Mouse (Mus musculus) liver, embryonic 16.5 days (tissue): ENCODE results near the gene Arhgef17. TPM values are rescaled to one million over a fixed set of nuclear protein-coding genes. Genes with fewer than 3 reads are reported as not detected.

Source experiments
- ATAC-seq: fragments of 200-750 bp; cut with Nextera tagmentation; 2 replicates; pipeline ENCODE4 v1.8.0; 2017; ENCODE audit warnings: low read depth, mild to moderate bottlenecking, moderate number of reproducible peaks, moderate library complexity
- H3K27ac ChIP-seq: fragments of 300-500 bp; sonication (generic); 2 replicates; pipeline ENCODE4 v1.5.1; 2014; ENCODE audit warnings: mild to moderate bottlenecking, low read length
- H3K27me3 ChIP-seq: fragments of 300-500 bp; sonication (generic); 2 replicates; pipeline ENCODE4 v1.6.1; 2014; ENCODE audit warnings: low read depth, low read length, mixed read lengths; ENCODE audit not compliant: control insufficient read depth, insufficient read depth
- H3K36me3 ChIP-seq: fragments of 300-500 bp; sonication (generic); 2 replicates; pipeline ENCODE4 v1.6.1; 2014; ENCODE audit warnings: mild to moderate bottlenecking; ENCODE audit not compliant: control insufficient read depth, insufficient read depth
- H3K4me1 ChIP-seq: fragments of 300-500 bp; sonication (generic); 2 replicates; pipeline ENCODE4 v1.6.1; 2014; ENCODE audit warnings: low read depth, low read length, mixed read lengths; ENCODE audit not compliant: control insufficient read depth
- H3K4me2 ChIP-seq: fragments of 300-500 bp; sonication (generic); 2 replicates; pipeline ENCODE4 v1.6.1; 2014; ENCODE audit warnings: low read depth, low read length, mixed read lengths
- H3K4me3 ChIP-seq: fragments of 300-500 bp; sonication (generic); 2 replicates; pipeline ENCODE4 v1.5.1; 2014; ENCODE audit warnings: low read depth, mild to moderate bottlenecking, low read length
- H3K9ac ChIP-seq: fragments of 300-500 bp; sonication (generic); 2 replicates; pipeline ENCODE4 v1.6.1; 2014; ENCODE audit warnings: low read depth, low read length
- H3K9me3 ChIP-seq: fragments of 300-500 bp; sonication (generic); replicated peaks from 2 replicates; pipeline ENCODE4 v1.6.1; 2016; ENCODE audit warnings: low read length; ENCODE audit not compliant: control insufficient read depth
- WGBS: fragments of 180-500 bp; shearing (Covaris S2); extraction: QIAGEN DNeasy Blood & Tissue Kit; methylation state at CpG from one replicate; pipeline ENCODE4 v1.1.7; 2014; ENCODE audit not compliant: insufficient replicate concordance; 5-methylcytosine and 5-hydroxymethylcytosine counted together
- polyA plus RNA-seq: library from polyadenylated mRNA; unstranded; fragments of >200 nt; fragmentation: Nextera tagmentation; extraction: Ambion mirVana; gene quantifications from 2 replicates; pipeline ENCODE4 v1.2.1, GENCODE M21; 2015

Arhgef17 gene
- polyA plus RNA-seq, 1 experiment from 2014 or later: 0.87 TPM

GRCm38 (mm10) chr7:100845412-100845811 is 86.5 kb downstream of the Arhgef17 start:
- Histone ChIP-seq H3K27me3 (no peaks in the 10 kb centered on the region), H3K4me1 (peaks cover 50% of the 10 kb centered on the region), H3K4me2 (peak overlapping the region; percentile 78), H3K9me3 (no peaks in the 10 kb centered on the region), H3K4me3 (no peak overlapping the region), H3K27ac (peak overlapping the region; percentile 97), H3K9ac (peak overlapping the region; percentile 60), H3K36me3 (peaks cover 33% of the 10 kb centered on the region)
- WGBS: 7% methylated on average over 1 of the region's 1 CpGs
- ATAC-seq: peak; percentile 27

- peak overlapping the region; percentile 78 for H3K4me2 ChIP-seq
- H3K36me3 ChIP-seq: peaks cover 33% of the 10 kb centered on the region
- H3K4me1 ChIP-seq: peaks cover 54% of the 10 kb centered on the region
- no peak overlapping the region for H3K4me3 ChIP-seq
- no peaks in the 10 kb centered on the region for H3K9me3 ChIP-seq
- peak overlapping the region; percentile 60 for H3K9ac ChIP-seq
- no peak for ATAC-seq
- peak overlapping the region; percentile 97 for H3K27ac ChIP-seq
- H3K27me3 ChIP-seq: no peaks in the 10 kb centered on the region
Measured at GRCm38 (mm10) chr7:100845026-100845400, 86.9 kb downstream of the Arhgef17 start.

DNA sequence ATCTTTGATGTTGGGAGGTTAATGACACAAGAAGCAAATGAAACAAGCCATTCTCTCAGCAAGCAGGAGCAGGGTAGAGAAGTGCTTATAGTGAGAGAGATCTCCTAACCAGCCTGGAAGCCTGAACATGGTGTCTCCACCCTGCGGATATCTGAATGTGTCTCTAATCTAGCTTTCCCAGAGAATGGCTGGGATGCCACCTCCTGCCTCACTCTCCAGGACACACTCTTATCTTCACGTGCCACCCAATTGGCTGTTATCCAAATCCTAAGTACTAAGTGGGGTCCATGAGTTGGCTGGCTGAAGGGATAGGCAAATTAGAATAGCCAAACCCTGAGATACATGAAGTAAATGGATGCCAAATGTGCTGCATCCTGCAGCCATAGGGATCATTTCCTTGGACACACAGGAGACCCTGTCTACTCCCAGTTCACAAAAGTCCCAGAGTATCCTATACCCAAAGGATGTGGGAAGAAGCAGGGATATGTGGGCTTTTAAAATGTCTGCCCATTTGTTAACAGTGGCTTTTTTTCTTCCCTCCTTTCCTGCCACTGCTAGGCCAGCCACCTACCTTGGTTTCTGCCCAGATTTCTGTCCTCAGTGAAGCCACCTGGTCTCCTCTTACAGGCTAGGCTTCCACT is 87.4 kb downstream of the Arhgef17 start:
- 6% methylated on average over 2 of the region's 2 CpGs for WGBS
- H3K27me3 ChIP-seq: no peaks in the 10 kb centered on the region
- peaks cover 30% of the 10 kb centered on the region for H3K36me3 ChIP-seq
- peak overlapping the region; percentile 60 for H3K9ac ChIP-seq
- H3K4me1 ChIP-seq: peaks cover 59% of the 10 kb centered on the region
- peak overlapping the region; percentile 78 for H3K4me2 ChIP-seq
- ATAC-seq: peak; percentile 92
- H3K9me3 ChIP-seq: no peaks in the 10 kb centered on the region
- peak overlapping the region; percentile 97 for H3K27ac ChIP-seq
- H3K4me3 ChIP-seq: peak overlapping the region; percentile 37

DNA sequence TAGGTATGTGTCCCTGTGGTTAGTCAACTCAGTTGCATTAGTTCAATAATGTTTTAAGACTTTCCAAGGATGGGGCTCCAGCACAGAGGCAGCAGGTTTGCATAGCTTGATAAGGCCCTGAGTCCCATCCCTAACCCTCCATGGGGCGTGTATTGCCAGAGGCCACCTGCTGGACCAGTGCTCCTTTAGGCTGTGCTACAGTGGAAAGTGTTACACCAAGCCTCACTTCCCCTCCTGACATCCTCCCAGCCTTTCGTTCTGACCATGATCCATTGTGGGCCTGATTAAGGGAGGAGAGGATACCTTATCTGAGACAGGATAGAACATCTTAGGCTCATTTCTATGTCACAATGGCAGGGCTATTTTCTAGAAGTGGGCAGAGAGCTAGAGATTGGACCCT is 88.0 kb downstream of the Arhgef17 start:
- Histone ChIP-seq H3K9me3 (no peaks in the 10 kb centered on the region), H3K27ac (peak overlapping the region; percentile 97), H3K9ac (peak overlapping the region; percentile 60), H3K4me2 (peak overlapping the region; percentile 78), H3K4me3 (peak overlapping the region; percentile 37), H3K27me3 (no peaks in the 10 kb centered on the region), H3K36me3 (peaks cover 26% of the 10 kb centered on the region), H3K4me1 (peaks cover 65% of the 10 kb centered on the region)
- ATAC-seq: peak; percentile 83
- WGBS: 20% methylated on average over 2 of the region's 2 CpGs

DNA sequence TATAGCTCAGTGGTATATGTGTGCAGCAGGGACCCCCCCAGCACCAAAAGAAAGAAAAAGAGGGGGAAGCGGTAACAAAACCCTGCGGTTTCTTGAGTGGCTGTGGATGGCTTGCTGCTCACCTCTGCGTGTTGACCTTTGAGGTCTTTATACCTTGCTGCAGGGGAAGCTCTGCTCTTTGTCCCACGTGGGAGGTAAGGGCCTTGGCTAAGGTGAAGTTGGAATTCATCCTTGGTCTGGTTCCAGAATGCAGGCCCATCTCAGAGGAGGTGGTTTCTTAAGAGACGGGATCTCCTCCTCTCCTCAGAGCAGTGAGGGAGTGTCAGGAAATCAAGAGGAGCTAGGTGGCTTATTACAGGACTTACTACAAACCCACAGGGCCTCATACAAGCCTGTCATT is 89.7 kb downstream of the Arhgef17 start:
- no peaks in the 10 kb centered on the region for H3K27me3 ChIP-seq
- H3K4me1 ChIP-seq: peaks cover 69% of the 10 kb centered on the region
- no peak for ATAC-seq
- H3K4me2 ChIP-seq: no peak overlapping the region
- H3K4me3 ChIP-seq: no peak overlapping the region
- H3K9me3 ChIP-seq: no peaks in the 10 kb centered on the region
- WGBS: 89% methylated on average over 5 of the region's 5 CpGs
- H3K36me3 ChIP-seq: peaks cover 10% of the 10 kb centered on the region
- H3K27ac ChIP-seq: peak overlapping the region; percentile 49
- no peak overlapping the region for H3K9ac ChIP-seq

DNA sequence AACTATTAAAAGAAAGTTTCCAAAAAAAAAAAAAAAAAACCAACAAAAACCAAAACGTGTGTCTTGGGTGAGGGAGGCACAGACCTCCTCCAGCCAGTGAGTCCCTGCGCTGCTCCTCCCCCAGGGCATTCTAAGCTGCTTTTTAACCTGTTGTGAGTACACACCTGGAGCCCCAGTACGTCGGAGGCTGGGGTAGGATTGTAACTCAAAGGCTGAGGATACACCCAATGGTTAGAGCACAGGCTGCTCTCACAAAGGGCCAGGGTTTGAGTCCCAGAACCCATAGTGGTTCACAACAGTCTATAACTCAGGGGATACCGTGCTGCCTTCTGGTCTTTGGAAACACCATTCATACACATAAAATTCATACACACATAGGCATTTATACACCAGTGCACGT is 90.3 kb downstream of the Arhgef17 start:
- Histone ChIP-seq H3K36me3 (peaks cover 7% of the 10 kb centered on the region; the same call in 1 of the 2 replicates), H3K4me2 (no peak overlapping the region), H3K9me3 (no peaks in the 10 kb centered on the region), H3K4me1 (peaks cover 65% of the 10 kb centered on the region), H3K27me3 (no peaks in the 10 kb centered on the region), H3K27ac (peak overlapping the region; percentile 45; the same call in 1 of the 2 replicates), H3K9ac (no peak overlapping the region), H3K4me3 (no peak overlapping the region)
- no peak for ATAC-seq
- WGBS: 81% methylated on average over 6 of the region's 6 CpGs

DNA sequence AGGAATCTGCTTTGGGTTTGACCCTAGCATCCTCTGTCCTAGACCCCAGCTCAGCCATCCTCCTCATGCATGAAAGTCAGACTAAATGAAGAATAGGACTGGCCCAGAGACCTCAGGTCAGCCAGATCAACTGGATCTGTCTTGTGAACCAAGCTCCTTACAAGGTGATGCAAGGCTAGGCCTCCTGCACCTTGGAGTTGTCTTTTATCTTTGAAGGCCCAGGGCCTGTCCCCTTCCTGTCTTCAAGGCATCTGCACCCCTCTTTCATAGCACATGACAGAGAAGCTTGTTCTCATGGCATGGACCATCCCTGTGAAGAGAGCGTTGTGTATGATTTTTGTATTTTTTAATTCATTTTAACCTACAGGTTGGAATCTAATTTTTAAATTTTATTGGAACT is 91.0 kb downstream of the Arhgef17 start:
- H3K9me3 ChIP-seq: no peaks in the 10 kb centered on the region
- no peak overlapping the region for H3K9ac ChIP-seq
- no peak overlapping the region for H3K4me2 ChIP-seq
- peaks cover 7% of the 10 kb centered on the region; the same call in 1 of the 2 replicates for H3K36me3 ChIP-seq
- 69% methylated on average over 1 of the region's 1 CpGs for WGBS
- no peaks in the 10 kb centered on the region for H3K27me3 ChIP-seq
- H3K4me3 ChIP-seq: no peak overlapping the region
- peaks cover 66% of the 10 kb centered on the region for H3K4me1 ChIP-seq
- peak overlapping the region; percentile 5 for H3K27ac ChIP-seq
- ATAC-seq: no peak

DNA sequence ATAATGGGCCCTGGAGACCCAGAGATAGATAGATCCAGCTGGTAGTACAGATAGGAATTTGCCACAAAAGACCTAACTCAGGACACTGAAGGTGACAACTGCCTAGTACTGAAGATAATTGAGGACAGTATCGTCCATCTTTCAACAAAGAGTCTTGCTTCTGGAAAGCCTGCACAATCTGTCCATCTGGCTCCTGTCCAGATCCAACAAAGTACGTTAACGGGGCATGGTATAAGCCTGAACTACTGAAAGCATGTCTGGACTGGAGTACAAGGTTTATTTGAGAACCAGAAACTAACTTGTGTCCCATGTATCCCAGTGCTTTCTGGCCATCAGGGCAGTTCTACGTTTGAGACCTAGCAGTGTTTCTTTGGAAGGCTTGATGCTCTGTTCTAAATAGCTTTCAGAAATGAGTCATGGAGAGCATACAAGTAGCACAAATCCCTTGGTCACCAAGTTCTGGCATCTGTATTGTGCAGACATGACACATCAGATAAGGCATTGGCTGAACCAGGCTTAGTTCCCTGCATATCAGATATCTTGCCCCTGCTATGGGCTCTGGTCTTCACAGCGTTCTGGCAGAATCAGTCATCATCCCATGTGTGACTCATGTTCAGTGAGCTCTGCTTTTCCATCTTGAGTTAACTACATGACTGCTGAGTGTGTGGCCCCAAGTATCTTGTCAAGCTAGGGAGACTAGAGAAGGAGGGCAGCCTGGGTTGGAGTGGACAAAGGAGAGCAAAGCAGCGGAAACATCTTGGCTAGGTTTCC is 92.1 kb downstream of the Arhgef17 start:
- Histone ChIP-seq H3K9me3 (no peaks in the 10 kb centered on the region), H3K4me2 (no peak overlapping the region), H3K9ac (no peak overlapping the region), H3K27ac (peak overlapping the region; percentile 5), H3K36me3 (peaks cover 7% of the 10 kb centered on the region; the same call in 1 of the 2 replicates), H3K27me3 (no peaks in the 10 kb centered on the region), H3K4me1 (peaks cover 65% of the 10 kb centered on the region), H3K4me3 (no peak overlapping the region)
- ATAC-seq: no peak
- WGBS: 59% methylated on average over 6 of the region's 6 CpGs

GRCm38 (mm10) chr7:100837701-100838100 is 94.2 kb downstream of the Arhgef17 start:
- Histone ChIP-seq H3K27me3 (no peaks in the 10 kb centered on the region), H3K9me3 (no peaks in the 10 kb centered on the region), H3K4me2 (no peak overlapping the region), H3K27ac (no peak overlapping the region), H3K9ac (no peak overlapping the region), H3K4me3 (no peak overlapping the region), H3K4me1 (peaks cover 47% of the 10 kb centered on the region), H3K36me3 (peaks cover 3% of the 10 kb centered on the region; the same call in 1 of the 2 replicates)
- 69% methylated on average over 1 of the region's 1 CpGs for WGBS
- no peak for ATAC-seq
